ENCODE assay signal across 8 mouse cellular contexts in the genomic region with DNA sequence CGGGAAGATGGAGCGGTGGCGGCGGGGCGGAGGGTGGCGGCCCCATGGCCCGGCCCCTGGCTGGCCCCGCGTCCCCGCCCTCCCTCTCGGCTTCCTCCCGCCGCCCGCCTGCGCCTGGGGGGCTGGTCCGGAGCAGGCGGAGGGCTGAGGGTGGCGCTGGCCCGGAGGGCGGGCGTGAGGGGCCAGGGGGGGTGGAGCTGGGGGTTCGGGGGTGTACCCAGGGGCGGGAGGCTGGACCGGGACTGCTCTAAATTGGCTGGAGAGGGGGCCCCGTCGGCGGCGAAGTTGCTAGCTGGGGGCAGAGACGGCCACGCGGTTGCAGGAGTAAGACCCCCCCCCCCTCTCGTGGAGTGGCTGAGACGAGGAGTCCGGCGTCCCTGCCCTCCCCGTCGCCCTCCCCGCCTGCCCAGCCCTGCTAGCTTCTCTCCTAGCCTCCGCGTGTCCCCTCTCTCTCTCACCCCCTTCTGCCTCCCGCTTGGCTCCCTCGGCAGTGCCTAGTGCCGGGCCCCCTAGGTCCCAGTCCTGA. TPM values are rescaled to one million over a fixed set of nuclear protein-coding genes. Genes with fewer than 3 reads are reported as not detected.
A peak's percentile ranks its signal among the peaks of the same experiment; 100 is the strongest.
DNase-seq lines count a peak whose midpoint lies in the region; ATAC-seq and TF ChIP-seq lines count a peak whose summit lies in the region.

No protein-coding gene starts in this region.

- H3K27ac ChIP-seq in ES-E14 (ENCODE audit: insufficient read depth, low read depth, low read length, poor library complexity, severe bottlenecking) = peak overlapping the region; percentile 81
- H3K27ac ChIP-seq in heart, embryonic 14.5 days (replicated peaks in 1 of 2; ENCODE audit: control insufficient read depth in 1 of 2, insufficient read depth in 1 of 2, low read depth in 2 of 2, low read length in 2 of 2) = peak overlapping the region; percentile 72 to 94
- peak overlapping the region; percentile 94 for H3K27ac ChIP-seq in stomach, postnatal 0 days (replicated peaks)

- in situ Hi-C loops in ES-E14 (cut with MboI; ENCODE audit: low sequenced_read_pairs in 2 of 2, unreplicated experiment in 2 of 2) = no loop called here

- H3K4me3 ChIP-seq in ES-E14 (ENCODE audit: insufficient read depth in 1 of 2, low read depth in 1 of 2, low read length in 2 of 2, poor library complexity in 1 of 2, severe bottlenecking in 1 of 2) = peak overlapping the region; percentile 76 to 94
- H3K4me3 ChIP-seq in heart, embryonic 14.5 days (ENCODE audit: control insufficient read depth in 1 of 2, insufficient read depth in 1 of 2, low read depth in 1 of 2, low read length in 2 of 2) = peak overlapping the region; percentile 57 to 73
- H3K4me3 ChIP-seq in megakaryocyte, embryonic 14.5 days (replicated peaks) = peak overlapping the region; percentile 94
- peak overlapping the region; percentile 53 for H3K4me3 ChIP-seq in stomach, postnatal 0 days (ENCODE audit: low read depth, low read length)

- TF ChIP-seq EP300 in stomach, postnatal 0 days (optimal IDR thresholded peaks at IDR 0.05) = no peak

- H3K27me3 ChIP-seq in heart, embryonic 14.5 days (ENCODE audit: control insufficient read depth, insufficient read depth, low read length) = no peaks in the 10 kb centered on the region
- peaks cover 15% of the 10 kb centered on the region for H3K27me3 ChIP-seq in megakaryocyte, embryonic 14.5 days (replicated peaks)
- no peaks in the 10 kb centered on the region for H3K27me3 ChIP-seq in stomach, postnatal 0 days (ENCODE audit: control insufficient read depth, insufficient read depth, low read length)

- no peaks in the 10 kb centered on the region for H3K9me3 ChIP-seq in ES-E14 (ENCODE audit: control insufficient read depth, insufficient read depth, low read depth, low read length)
- H3K9me3 ChIP-seq in heart, embryonic 14.5 days (ENCODE audit: control insufficient read depth, low read length) = no peaks in the 10 kb centered on the region
- H3K9me3 ChIP-seq in megakaryocyte, embryonic 14.5 days = 0 out of 2 replicates have a peak, but pooled peaks cover 2% of the 10 kb centered on the region
- no peaks in the 10 kb centered on the region for H3K9me3 ChIP-seq in stomach, postnatal 0 days (ENCODE audit: control insufficient read depth, low read length)

- peaks cover 2% of the 10 kb centered on the region; the same call in 1 of the 2 replicates for H3K36me3 ChIP-seq in ES-E14 (ENCODE audit: control insufficient read depth, insufficient read depth, low read length, poor library complexity, severe bottlenecking)
- no peaks in the 10 kb centered on the region for H3K36me3 ChIP-seq in heart, embryonic 14.5 days (ENCODE audit: control insufficient read depth, insufficient read depth, low read length)
- H3K36me3 ChIP-seq in megakaryocyte, embryonic 14.5 days (replicated peaks; ENCODE audit: low read length) = peaks cover 19% of the 10 kb centered on the region
- no peaks in the 10 kb centered on the region for H3K36me3 ChIP-seq in stomach, postnatal 0 days (ENCODE audit: control insufficient read depth, insufficient read depth, low read length)

- H3K9ac ChIP-seq in ES-E14 (ENCODE audit: insufficient read depth, low read depth, low read length, poor library complexity, severe bottlenecking) = peak overlapping the region; percentile 85
- H3K9ac ChIP-seq in heart, embryonic 14.5 days (ENCODE audit: low read length) = peak overlapping the region; percentile 77
- peak overlapping the region; percentile 71 for H3K9ac ChIP-seq in stomach, postnatal 0 days (ENCODE audit: low read length)

- WGBS in heart, embryonic 14.5 days = 10% methylated on average over 18 of the region's 43 CpGs
- WGBS in stomach, postnatal 0 days = 26% methylated on average over 6 of the region's 43 CpGs

- DNase-seq in cerebellum, adult 8-10 months = no peak
- no peak for DNase-seq in ES-E14 (ENCODE audit: low read depth, low spot score)
- DNase-seq in embryo, embryonic 9.5 days (ENCODE audit: extremely low spot score) = peak; percentile 61
- peak; percentile 71 to 81 for DNase-seq in kidney, postnatal 4 days
- peak; percentile 81 for DNase-seq in stomach, postnatal 0 days (ENCODE audit: low spot score)

- H3K4me1 ChIP-seq in ES-E14 (ENCODE audit: control insufficient read depth in 2 of 2, insufficient read depth in 2 of 2, low read length in 2 of 2, poor library complexity in 1 of 2) = peaks cover 0 to 7% of the 10 kb centered on the region in 2 experiments; a peak in 2 of 4 replicates
- H3K4me1 ChIP-seq in heart, embryonic 14.5 days (ENCODE audit: control insufficient read depth in 2 of 2, insufficient read depth in 2 of 2, low read length in 2 of 2) = peaks cover 5 to 28% of the 10 kb centered on the region in 2 experiments
- H3K4me1 ChIP-seq in megakaryocyte, embryonic 14.5 days = peaks cover 59% of the 10 kb centered on the region
- H3K4me1 ChIP-seq in stomach, postnatal 0 days (replicated peaks; ENCODE audit: control insufficient read depth, insufficient read depth) = no peaks in the 10 kb centered on the region

- ATAC-seq in cerebellum, adult (ENCODE audit: insufficient number of reproducible peaks, low FRiP score, low TSS enrichment) = 0 out of 2 replicates have a peak, but pooled peaks have one; percentile 12
- ATAC-seq in heart, embryonic 14.5 days (ENCODE audit: insufficient number of reproducible peaks, insufficient read depth, low FRiP score, low read depth) = peak; percentile 83
- peak; percentile 74 for ATAC-seq in stomach, postnatal 0 days (ENCODE audit: low FRiP score, low TSS enrichment)

- no peak for TF ChIP-seq CTCF in stomach, postnatal 0 days (IDR thresholded peaks at IDR 0.05; ENCODE audit: low read depth)

- peak overlapping the region; percentile 72 for H3K4me2 ChIP-seq in heart, embryonic 14.5 days (ENCODE audit: low read length)
- peak overlapping the region; percentile 60 for H3K4me2 ChIP-seq in stomach, postnatal 0 days (replicated peaks; ENCODE audit: low read depth)

TF ChIP-seq in ES-E14, 5 proteins besides CTCF, POLR2A, EP300 and RAD21:
- TF ChIP-seq ZNF384 (IDR thresholded peaks at IDR 0.05; ENCODE audit: low read depth, low read length) (no peak), MAFK (IDR thresholded peaks at IDR 0.05; ENCODE audit: insufficient read depth, low read depth, low read length) (no peak), CHD2 (IDR thresholded peaks at IDR 0.05; ENCODE audit: low read depth, low read length) (no peak), ZC3H11A (IDR thresholded peaks at IDR 0.05; ENCODE audit: borderline replicate concordance, low read depth, low read length) (no peak), HCFC1 (IDR thresholded peaks at IDR 0.05; ENCODE audit: borderline replicate concordance, insufficient read depth, low read length) (no peak)
TF ChIP-seq in ES-E14: peak in this region for 0.

RNA-seq across cellular contexts. Expression of gene Tmem164, which starts 0.5 kb away (rescaled TPM):
- 12.4 and 15.3 TPM in 2 replicates for total RNA-seq in ES-E14 (2012; rRNA removed)
- 34.8 and 36.2 TPM in 2 replicates for polyA plus RNA-seq in heart, embryonic 14.5 days (2014; fragmentation: Nextera tagmentation; extraction: Ambion mirVana)
- polyA plus RNA-seq in megakaryocyte, embryonic 14.5 days (2012; ENCODE audit: insufficient read depth, low replicate concordance) = 3.4 and 10.3 TPM in 2 replicates
- polyA plus RNA-seq in stomach, postnatal 0 days (2015; fragmentation: Nextera tagmentation; extraction: Ambion mirVana) = 29.9 and 32.4 TPM in 2 replicates

Comparison
In these comparisons a context has a peak if more than half of its experiments do, and no peak if none do; other contexts are left out.
1. ATAC-seq: peak in every context shown above with its lines; median percentile 83 in heart, embryonic 14.5 days; 74 in stomach, postnatal 0 days; 12 in cerebellum, adult.
2. DNase-seq: peak in embryo, embryonic 9.5 days (single experiment), kidney, postnatal 4 days (2 of 2) and stomach, postnatal 0 days (single experiment); none in cerebellum, adult 8-10 months (single experiment) and ES-E14 (single experiment).
3. Peak in every context shown above with its lines, with median percentiles within 50 percentile points of each other: H3K27ac ChIP-seq, H3K4me3 ChIP-seq and H3K9ac ChIP-seq.